Mouse (Mus musculus) T-helper 17 cell (primary cell): ENCODE data around the gene 9330182O14Rik.

Experiments
- in situ Hi-C, 2 experiments: fragments of 300-600 bp; cut with MboI, MseI; formaldehyde crosslinking; loops; 1 replicate in 1 of 2; 2 replicates in 1 of 2; pipeline ENCODE4 v1.15.1; 2025; ENCODE audit warnings: high pct_unique_total_duplicates in 2 of 2

9330182O14Rik gene

GRCm38 (mm10) chr15:40134152-40134792 is at the start of gene 9330182O14Rik:
TSS of gene 9330182O14Rik (plus strand) at chr15:40134365.
- in situ Hi-C loops, result loop anchor here (5.0 to 25.0 kb wide), 2 partner anchors 282 to 1422 kb away; no protein-coding TSS in a partner anchor

GRCm38 (mm10) chr15:40103304-40103703 is 30.9 kb upstream of the 9330182O14Rik start:
- in situ Hi-C loops, result no loop called here

DNA sequence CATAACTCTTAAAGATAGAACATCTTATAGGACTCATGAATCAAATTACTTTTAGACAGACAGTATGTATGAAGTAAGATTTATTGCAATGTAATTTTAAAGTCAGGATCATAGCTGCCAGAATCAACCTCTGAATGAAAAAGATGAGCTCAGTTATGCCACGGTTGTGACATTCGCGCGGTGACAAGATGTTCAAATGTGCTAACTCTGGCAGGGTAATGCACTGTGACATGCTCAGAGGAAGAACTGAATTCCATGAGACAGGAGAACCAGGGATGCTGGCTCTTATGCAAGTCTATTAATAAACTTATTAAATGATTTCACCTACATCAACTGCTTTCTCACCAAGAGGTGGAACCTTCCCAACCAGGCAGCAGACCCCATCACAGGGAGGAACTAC is 28.5 kb upstream of the 9330182O14Rik start:
- in situ Hi-C loops, result no loop called here

- in situ Hi-C loops, result no loop called here
These were observed 20.1 kb upstream of the 9330182O14Rik start for GRCm38 (mm10) chr15:40113888-40114576.

DNA sequence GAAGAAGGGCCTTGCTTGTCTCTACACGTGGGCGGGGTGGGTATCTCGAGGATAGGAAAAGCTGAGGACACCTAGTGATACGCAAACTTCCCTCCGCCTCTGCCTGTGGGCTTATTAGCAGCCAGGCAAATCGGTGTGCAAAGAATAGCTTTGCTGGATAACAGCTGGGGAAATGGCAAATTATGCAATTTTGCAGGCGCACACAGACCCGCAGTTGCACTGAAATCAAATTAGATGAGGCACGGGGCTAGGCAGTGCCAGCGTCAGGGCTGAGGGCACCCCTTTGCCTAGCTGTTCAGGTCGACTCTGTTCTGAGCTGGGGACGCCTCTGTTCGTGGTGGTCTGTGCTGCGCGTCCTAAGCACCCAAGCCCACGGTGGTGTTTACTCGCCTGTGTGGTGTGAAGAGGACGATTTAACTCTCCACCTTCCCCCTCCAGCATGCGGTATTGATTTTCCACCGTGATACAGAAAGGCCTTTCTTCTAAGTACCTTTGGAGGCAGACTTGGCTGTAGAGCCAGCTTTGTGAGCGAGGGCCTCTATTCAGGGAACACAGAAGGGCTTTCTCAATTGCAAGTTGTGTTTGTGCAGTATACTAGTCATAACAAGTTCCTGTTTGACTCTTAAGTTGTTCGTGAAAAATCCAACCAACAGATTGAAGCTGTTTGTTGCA is 19.4 kb upstream of the 9330182O14Rik start:
- in situ Hi-C loops, result no loop called here

DNA sequence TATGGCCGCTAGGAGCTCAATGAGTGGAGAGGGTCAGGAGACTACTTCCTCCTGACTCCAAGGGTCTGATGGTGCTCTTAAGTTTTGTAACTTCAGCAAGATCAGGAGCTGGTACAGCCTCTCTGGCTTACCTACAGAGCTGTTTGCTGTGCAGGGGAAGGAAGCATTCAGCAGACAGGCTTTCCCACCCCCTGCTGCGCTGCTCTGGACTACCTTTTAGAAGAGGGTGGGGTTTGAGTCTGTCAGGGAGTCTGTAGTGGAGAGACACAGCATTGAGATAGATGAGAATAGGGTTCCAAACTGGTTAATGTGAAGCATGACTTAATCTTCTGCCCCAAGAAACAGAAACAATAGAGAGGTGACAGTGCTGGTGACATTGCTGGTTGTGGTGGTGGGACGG is 17.8 kb upstream of the 9330182O14Rik start:
- in situ Hi-C loops, result no loop called here

GRCm38 (mm10) chr15:40124211-40124953 is 9.8 kb upstream of the 9330182O14Rik start:
- in situ Hi-C loops, result loop anchor here in 1 of 2 experiments (5.0 kb wide), 1 partner anchor 107 kb away; no protein-coding TSS in a partner anchor

GRCm38 (mm10) chr15:40129496-40129895 is 4.7 kb upstream of the 9330182O14Rik start:
- in situ Hi-C loops, result loop anchor here in 1 of 2 experiments (5.0 to 25.0 kb wide), 2 partner anchors 267 to 1417 kb away; no protein-coding TSS in a partner anchor

DNA sequence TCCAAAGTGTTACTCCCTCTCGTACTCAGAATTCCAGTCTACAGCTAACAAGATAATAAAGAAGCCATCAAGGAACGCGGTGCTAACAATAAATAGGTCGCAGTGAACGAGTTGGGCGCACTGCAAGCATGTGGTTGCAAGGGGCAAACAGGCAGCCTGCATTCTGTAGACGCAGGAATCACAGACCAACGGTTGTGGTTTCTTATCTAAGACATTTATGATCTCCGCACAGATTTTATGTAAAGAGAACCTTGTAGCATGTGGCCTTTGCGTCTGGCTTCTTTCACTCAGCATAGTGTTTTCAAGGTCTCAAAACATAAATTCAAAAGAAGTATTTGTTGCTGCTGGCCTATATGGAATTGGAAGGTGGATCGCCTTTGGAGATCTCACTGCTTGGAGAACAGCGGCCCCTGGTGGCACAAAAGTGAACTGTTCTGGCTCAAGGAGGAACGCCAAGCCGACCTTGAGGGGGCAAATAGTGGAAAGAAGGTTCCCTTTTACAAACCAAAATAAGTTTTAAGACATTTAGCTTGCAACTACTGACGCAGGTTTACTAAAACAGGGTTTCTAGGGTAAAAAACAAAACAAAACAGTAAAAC is 3.2 kb upstream of the 9330182O14Rik start:
- in situ Hi-C loops, result loop anchor here (5.0 to 25.0 kb wide), 2 partner anchors 279 to 1419 kb away; no protein-coding TSS in a partner anchor

- in situ Hi-C loops, result loop anchor here (5.0 to 25.0 kb wide), 2 partner anchors 280 to 1420 kb away; no protein-coding TSS in a partner anchor
These were observed 1.8 kb upstream of the 9330182O14Rik start for GRCm38 (mm10) chr15:40132408-40132807.

DNA sequence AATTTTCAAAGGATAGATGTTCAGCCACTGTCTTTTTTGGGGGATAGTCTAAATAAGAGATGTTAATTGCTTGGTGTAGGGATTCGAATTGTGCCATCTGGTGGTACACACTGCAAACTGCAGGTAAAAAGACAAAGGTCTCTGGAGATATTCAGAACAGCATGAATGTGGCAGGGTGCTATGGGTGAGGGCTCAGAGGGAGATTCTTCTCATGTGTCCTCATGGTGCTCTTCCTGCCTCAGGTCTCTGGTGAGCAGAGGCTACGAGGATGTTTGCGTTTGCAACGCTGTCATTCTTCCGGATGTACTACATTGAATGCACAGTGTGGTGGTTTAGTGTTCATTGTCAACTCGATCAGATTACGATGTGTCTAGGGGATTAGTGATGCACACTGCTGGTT is 10.1 kb downstream of the 9330182O14Rik start:
- in situ Hi-C loops, result loop anchor here in 1 of 2 experiments (25.0 kb wide), 1 partner anchor 1432 kb away; no protein-coding TSS in a partner anchor

- in situ Hi-C loops, result loop anchor here in 1 of 2 experiments (25.0 kb wide), 1 partner anchor 930 kb away; no protein-coding TSS in a partner anchor
These were observed 23.5 kb downstream of the 9330182O14Rik start for GRCm38 (mm10) chr15:40157683-40158082.

DNA sequence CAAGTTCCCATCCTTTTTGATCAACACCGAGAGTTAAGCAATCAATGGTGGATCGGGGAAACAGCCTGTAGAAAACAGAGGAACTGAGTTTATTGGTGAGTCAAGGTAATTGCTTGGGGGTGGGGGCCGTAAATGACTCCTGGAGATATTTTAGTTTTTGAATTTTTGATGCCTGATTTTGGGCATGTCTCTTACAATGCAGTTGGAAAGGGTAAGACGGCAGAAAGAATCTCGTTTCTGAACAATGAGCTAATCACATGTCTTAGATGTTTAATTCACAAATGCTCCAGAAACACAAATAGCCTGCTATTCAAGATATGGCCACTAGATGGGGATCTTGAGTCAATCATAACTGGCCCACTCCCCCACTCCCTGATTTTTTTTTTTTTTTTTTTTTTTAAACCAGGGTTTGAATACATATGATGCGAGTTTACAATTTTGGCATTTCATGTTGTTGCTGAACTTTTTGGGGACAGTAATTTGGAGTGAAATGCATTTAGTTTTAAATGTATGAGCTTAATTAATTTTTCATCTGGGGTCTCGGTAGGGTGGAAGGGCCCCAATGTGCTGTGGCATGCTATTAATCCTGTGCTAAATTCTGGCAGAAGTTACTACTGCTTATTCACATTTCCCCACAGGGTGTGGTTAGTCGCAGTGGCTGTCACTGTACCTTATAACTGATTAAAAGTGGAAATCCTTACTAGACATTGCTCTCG is 32.6 kb downstream of the 9330182O14Rik start:
- in situ Hi-C loops, result loop anchor here (5.0 to 25.0 kb wide), 3 partner anchors 856 to 921 kb away; no protein-coding TSS in a partner anchor

GRCm38 (mm10) chr15:40167276-40168139 is 33.3 kb downstream of the 9330182O14Rik start:
- in situ Hi-C loops, result loop anchor here (5.0 to 25.0 kb wide), 3 partner anchors 855 to 920 kb away; no protein-coding TSS in a partner anchor

- in situ Hi-C loops, result loop anchor here (5.0 to 25.0 kb wide), 3 partner anchors 854 to 919 kb away; no protein-coding TSS in a partner anchor
These were observed 34.0 kb downstream of the 9330182O14Rik start for GRCm38 (mm10) chr15:40168140-40168688.

GRCm38 (mm10) chr15:40169061-40169460 is 34.9 kb downstream of the 9330182O14Rik start:
- in situ Hi-C loops, result loop anchor here (5.0 to 25.0 kb wide), 3 partner anchors 853 to 918 kb away; no protein-coding TSS in a partner anchor

DNA sequence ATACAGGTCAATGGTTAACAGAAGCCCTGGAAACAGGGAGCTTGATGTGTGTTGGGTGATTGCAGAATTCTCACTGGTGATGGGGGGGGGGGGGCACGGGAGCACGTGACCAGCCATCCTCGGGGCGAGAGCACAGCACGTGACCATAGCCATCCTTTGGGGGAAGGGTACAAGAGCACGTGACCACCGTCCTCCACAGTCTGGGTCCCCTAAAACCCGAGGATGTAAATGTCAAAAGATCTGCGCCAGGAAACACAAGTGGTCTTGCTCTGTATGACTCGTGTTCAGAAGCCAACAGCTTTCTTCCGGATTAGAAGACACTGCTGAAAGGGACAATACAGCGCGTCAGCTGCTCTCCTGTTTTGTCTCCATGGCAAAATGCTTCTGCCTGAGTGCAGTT is 35.5 kb downstream of the 9330182O14Rik start:
- in situ Hi-C loops, result loop anchor here (5.0 to 25.0 kb wide), 4 partner anchors 853 to 918 kb away; no protein-coding TSS in a partner anchor

DNA sequence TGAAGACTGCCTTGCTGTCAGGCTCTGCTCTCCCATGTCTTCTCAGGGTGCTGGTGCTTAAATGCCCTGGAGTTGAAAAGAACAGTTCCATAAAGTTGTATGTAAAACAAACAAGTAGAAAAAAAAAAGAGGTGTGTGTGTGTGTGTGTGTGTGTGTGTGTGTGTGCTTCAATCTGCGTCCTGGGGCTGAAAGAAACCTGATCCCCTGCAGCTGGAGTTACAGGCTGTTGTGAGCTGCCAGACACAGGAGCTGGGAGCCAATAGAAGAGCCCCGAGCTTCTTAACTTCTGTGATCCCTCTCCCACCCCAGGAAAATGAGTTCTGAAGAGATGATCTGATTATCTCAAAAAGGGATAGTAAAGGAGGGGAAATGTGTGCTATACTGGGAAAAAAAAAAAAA is 45.3 kb downstream of the 9330182O14Rik start:
- in situ Hi-C loops, result no loop called here
